Mouse (Mus musculus): ENCODE results near the gene Zfp346.
A peak's percentile ranks its signal among the peaks of the same experiment; 100 is the strongest.
"Not testable (repeated sequence)": the region's sequence is repeated elsewhere in the genome, so short reads cannot be mapped to it uniquely, and the experiment has no call there.

The Zfp346 gene

GRCm38 (mm10) chr13:55105045-55105952 lies at the start of gene Zfp346:
Gene Zfp346 (plus strand): TSS chr13:55105311.
- TF ChIP-seq NANOG (IDR thresholded peaks at IDR 0.05; ENCODE audit: borderline replicate concordance, low read length) = no peak
- no peak for TF ChIP-seq CTCF (conservative IDR thresholded peaks at IDR 0.05; ENCODE audit: low read length)
- TF ChIP-seq POU5F1 (IDR thresholded peaks at IDR 0.05; ENCODE audit: borderline replicate concordance, low read length) = no peak
- Histone ChIP-seq H3K27me3 (ENCODE audit: insufficient read depth, low read length) (no peaks in the 10 kb centered on the region), H3K9me3 (ENCODE audit: low read length) (peaks cover 7% of the 10 kb centered on the region), H3K4me1 (replicated peaks; ENCODE audit: low read depth, low read length) (peaks cover 32% of the 10 kb centered on the region), H3K36me3 (ENCODE audit: insufficient read depth, low read length) (peaks cover 25% of the 10 kb centered on the region), H3K4me3 (replicated peaks; ENCODE audit: low read length) (peak within 1 kb of the TSS; percentile 99)

DNA sequence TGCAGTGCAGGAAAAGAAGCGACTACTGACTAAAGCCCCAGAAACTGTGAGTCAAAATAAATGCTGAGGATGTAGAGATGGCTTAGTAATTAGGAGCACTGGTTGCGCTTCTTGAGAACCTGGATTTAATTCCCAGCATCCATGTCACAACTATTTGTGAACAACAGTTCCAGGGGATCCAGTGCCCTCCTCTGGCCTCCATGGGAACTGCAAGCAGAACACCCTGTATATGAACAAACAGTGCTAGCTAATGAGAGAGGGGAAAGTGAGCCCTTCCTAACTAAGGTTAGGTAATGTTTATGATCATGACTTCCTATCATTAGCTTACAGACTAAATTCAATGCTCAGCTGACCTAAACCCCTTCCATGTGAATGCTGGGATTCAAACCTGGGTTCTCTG lies 47.1 kb upstream of the Zfp346 start:
- no peaks in the 10 kb centered on the region for H3K4me1 ChIP-seq (replicated peaks; ENCODE audit: low read depth, low read length)
- H3K36me3 ChIP-seq (ENCODE audit: insufficient read depth, low read length) = peaks cover 12% of the 10 kb centered on the region; the same call in 1 of the 2 replicates
- no peak overlapping the region for H3K4me3 ChIP-seq (replicated peaks; ENCODE audit: low read length)
- H3K9me3 ChIP-seq (ENCODE audit: low read length) = no peaks in the 10 kb centered on the region
- TF ChIP-seq CTCF (conservative IDR thresholded peaks at IDR 0.05; ENCODE audit: low read length) = peak; percentile 89
- no peak for TF ChIP-seq POU5F1 (IDR thresholded peaks at IDR 0.05; ENCODE audit: borderline replicate concordance, low read length)
- no peaks in the 10 kb centered on the region for H3K27me3 ChIP-seq (ENCODE audit: insufficient read depth, low read length)

DNA sequence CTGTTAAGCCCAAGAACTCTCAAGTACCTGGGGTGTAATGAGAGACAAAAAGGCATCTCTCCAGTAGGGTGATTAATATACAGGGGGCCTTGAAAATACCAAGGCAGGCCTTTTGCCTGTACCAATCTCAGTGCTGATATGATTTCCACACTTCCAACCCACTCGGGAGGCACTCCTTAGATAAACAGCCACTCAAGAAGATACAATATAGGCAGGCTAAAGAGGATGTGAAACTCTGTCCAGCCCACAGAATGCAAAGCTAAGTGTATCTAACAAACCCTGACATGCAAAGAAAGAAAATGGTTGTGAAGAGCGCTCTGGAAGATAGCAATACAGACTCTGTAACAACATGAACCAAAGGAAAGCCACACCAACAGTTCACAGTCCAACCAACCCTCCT lies 41.8 kb upstream of the Zfp346 start:
- Histone ChIP-seq H3K9me3 (ENCODE audit: low read length) (no peaks in the 10 kb centered on the region), H3K4me1 (replicated peaks; ENCODE audit: low read depth, low read length) (no peaks in the 10 kb centered on the region), H3K27me3 (ENCODE audit: insufficient read depth, low read length) (no peaks in the 10 kb centered on the region), H3K36me3 (ENCODE audit: insufficient read depth, low read length) (0 out of 2 replicates have a peak, but pooled peaks cover 11% of the 10 kb centered on the region), H3K4me3 (replicated peaks; ENCODE audit: low read length) (no peak overlapping the region)
- TF ChIP-seq NANOG (IDR thresholded peaks at IDR 0.05; ENCODE audit: borderline replicate concordance, low read length) (no peak), CTCF (conservative IDR thresholded peaks at IDR 0.05; ENCODE audit: low read length) (no peak), POU5F1 (IDR thresholded peaks at IDR 0.05; ENCODE audit: borderline replicate concordance, low read length) (no peak)

- H3K9me3 ChIP-seq (ENCODE audit: low read length) = no peaks in the 10 kb centered on the region
- no peak for TF ChIP-seq NANOG (IDR thresholded peaks at IDR 0.05; ENCODE audit: borderline replicate concordance, low read length)
- TF ChIP-seq POU5F1 (IDR thresholded peaks at IDR 0.05; ENCODE audit: borderline replicate concordance, low read length) = no peak
- no peak for TF ChIP-seq CTCF (conservative IDR thresholded peaks at IDR 0.05; ENCODE audit: low read length)
- H3K36me3 ChIP-seq (ENCODE audit: insufficient read depth, low read length) = peaks cover 17% of the 10 kb centered on the region
- no peaks in the 10 kb centered on the region for H3K27me3 ChIP-seq (ENCODE audit: insufficient read depth, low read length)
- no peaks in the 10 kb centered on the region for H3K4me1 ChIP-seq (replicated peaks; ENCODE audit: low read depth, low read length)
- no peak overlapping the region for H3K4me3 ChIP-seq (replicated peaks; ENCODE audit: low read length)
Observed at GRCm38 (mm10) chr13:55069719-55070118, 35.4 kb upstream of the Zfp346 start.

GRCm38 (mm10) chr13:55071322-55071721 lies 33.8 kb upstream of the Zfp346 start:
- Histone ChIP-seq H3K4me3 (replicated peaks; ENCODE audit: low read length) (no peak overlapping the region), H3K36me3 (ENCODE audit: insufficient read depth, low read length) (peaks cover 30% of the 10 kb centered on the region), H3K27me3 (ENCODE audit: insufficient read depth, low read length) (no peaks in the 10 kb centered on the region), H3K9me3 (ENCODE audit: low read length) (no peaks in the 10 kb centered on the region), H3K4me1 (replicated peaks; ENCODE audit: low read depth, low read length) (no peaks in the 10 kb centered on the region; the same call in 1 of the 2 replicates)
- no peak for TF ChIP-seq NANOG (IDR thresholded peaks at IDR 0.05; ENCODE audit: borderline replicate concordance, low read length)
- no peak for TF ChIP-seq POU5F1 (IDR thresholded peaks at IDR 0.05; ENCODE audit: borderline replicate concordance, low read length)
- TF ChIP-seq CTCF (conservative IDR thresholded peaks at IDR 0.05; ENCODE audit: low read length) = peak; percentile 40; the same call in 1 of the 2 replicates

GRCm38 (mm10) chr13:55075597-55075996 lies 29.5 kb upstream of the Zfp346 start:
- TF ChIP-seq POU5F1 (IDR thresholded peaks at IDR 0.05; ENCODE audit: borderline replicate concordance, low read length) = no peak
- no peak for TF ChIP-seq CTCF (conservative IDR thresholded peaks at IDR 0.05; ENCODE audit: low read length)
- TF ChIP-seq NANOG (IDR thresholded peaks at IDR 0.05; ENCODE audit: borderline replicate concordance, low read length) = no peak
- no peaks in the 10 kb centered on the region for H3K9me3 ChIP-seq (ENCODE audit: low read length)
- H3K4me3 ChIP-seq (replicated peaks; ENCODE audit: low read length) = no peak overlapping the region
- peaks cover 40% of the 10 kb centered on the region for H3K36me3 ChIP-seq (ENCODE audit: insufficient read depth, low read length)
- no peaks in the 10 kb centered on the region; the same call in 1 of the 2 replicates for H3K4me1 ChIP-seq (replicated peaks; ENCODE audit: low read depth, low read length)
- no peaks in the 10 kb centered on the region for H3K27me3 ChIP-seq (ENCODE audit: insufficient read depth, low read length)

DNA sequence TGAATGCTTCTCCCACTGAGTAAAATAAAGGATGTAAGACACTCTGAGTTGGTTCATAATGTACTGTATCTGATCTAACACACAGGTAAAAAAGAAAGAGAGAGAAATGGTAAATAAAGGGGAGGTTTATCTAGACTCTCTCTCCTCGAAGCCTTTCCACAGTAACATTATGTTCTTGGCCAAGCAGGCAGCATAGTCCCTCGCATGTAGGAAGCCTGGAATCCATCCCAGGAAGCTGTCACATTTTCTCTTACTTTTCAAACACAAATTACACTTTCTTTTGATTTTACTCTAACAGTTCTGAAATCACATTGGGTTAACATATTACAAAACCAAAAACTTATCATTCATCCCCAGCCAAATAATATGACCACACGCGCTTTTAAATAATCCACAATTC lies 12.5 kb upstream of the Zfp346 start:
- no peak overlapping the region for H3K4me3 ChIP-seq (replicated peaks; ENCODE audit: low read length)
- peaks cover 35% of the 10 kb centered on the region for H3K36me3 ChIP-seq (ENCODE audit: insufficient read depth, low read length)
- no peaks in the 10 kb centered on the region for H3K4me1 ChIP-seq (replicated peaks; ENCODE audit: low read depth, low read length)
- peaks cover 26% of the 10 kb centered on the region for H3K9me3 ChIP-seq (ENCODE audit: low read length)
- no peak for TF ChIP-seq CTCF (conservative IDR thresholded peaks at IDR 0.05; ENCODE audit: low read length)
- TF ChIP-seq NANOG (IDR thresholded peaks at IDR 0.05; ENCODE audit: borderline replicate concordance, low read length) = no peak
- TF ChIP-seq POU5F1 (IDR thresholded peaks at IDR 0.05; ENCODE audit: borderline replicate concordance, low read length) = no peak
- no peaks in the 10 kb centered on the region for H3K27me3 ChIP-seq (ENCODE audit: insufficient read depth, low read length)

DNA sequence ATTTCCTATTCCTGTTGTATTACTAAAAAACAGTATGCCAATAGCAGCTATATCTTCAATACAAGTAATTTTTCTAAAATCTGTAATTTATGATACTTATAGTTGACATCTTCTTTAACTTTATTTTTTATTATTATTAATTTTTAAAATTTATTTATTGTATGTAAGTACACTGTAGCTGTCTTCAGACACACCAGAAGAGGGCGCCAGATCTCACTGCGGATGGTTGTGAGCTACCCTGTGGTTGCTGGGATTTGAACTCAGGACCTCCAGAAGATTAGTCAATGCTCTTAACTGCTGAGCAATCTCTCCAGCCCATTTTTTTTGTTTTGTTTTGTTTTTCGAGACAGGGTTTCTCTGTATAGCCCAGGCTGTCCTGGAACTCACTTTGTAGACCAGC lies 7.3 kb upstream of the Zfp346 start:
- peaks cover 16% of the 10 kb centered on the region for H3K9me3 ChIP-seq (ENCODE audit: low read length)
- not testable (repeated sequence) for H3K27me3 ChIP-seq (ENCODE audit: insufficient read depth, low read length); H3K4me1 ChIP-seq (replicated peaks; ENCODE audit: low read depth, low read length); H3K4me3 ChIP-seq (replicated peaks; ENCODE audit: low read length); H3K36me3 ChIP-seq (ENCODE audit: insufficient read depth, low read length)
- peak; percentile 24; the same call in 1 of the 2 replicates for TF ChIP-seq CTCF (conservative IDR thresholded peaks at IDR 0.05; ENCODE audit: low read length)

Measured in E14TG2a.4 (cell line).